Mouse (Mus musculus): ENCODE results near the gene Prpsap1.
A peak's percentile ranks its signal among the peaks of the same experiment; 100 is the strongest.
"Not testable (repeated sequence)": the region's sequence is repeated elsewhere in the genome, so short reads cannot be mapped to it uniquely, and the experiment has no call there.

The Prpsap1 gene

GRCm38 (mm10) chr11:116513531-116514038, 19.6 kb upstream of the Prpsap1 start:
- no peak for DNase-seq

GRCm38 (mm10) chr11:116512987-116513386, 19.0 kb upstream of the Prpsap1 start:
- no peak for DNase-seq

- DNase-seq = no peak
These were observed 18.2 kb upstream of the Prpsap1 start for GRCm38 (mm10) chr11:116512154-116512553.

GRCm38 (mm10) chr11:116511301-116511868, 17.4 kb upstream of the Prpsap1 start:
- DNase-seq = no peak

GRCm38 (mm10) chr11:116508689-116509088, 14.7 kb upstream of the Prpsap1 start:
- DNase-seq = no peak

GRCm38 (mm10) chr11:116506151-116506875, 12.3 kb upstream of the Prpsap1 start:
- DNase-seq = no peak

GRCm38 (mm10) chr11:116505573-116505972, 11.6 kb upstream of the Prpsap1 start:
- no peak for DNase-seq

GRCm38 (mm10) chr11:116504516-116504915, 10.5 kb upstream of the Prpsap1 start:
- DNase-seq = no peak

GRCm38 (mm10) chr11:116501005-116501746, 7.2 kb upstream of the Prpsap1 start:
- peak; percentile 29 for DNase-seq

GRCm38 (mm10) chr11:116499018-116499417, 5.0 kb upstream of the Prpsap1 start:
- no peak for DNase-seq

GRCm38 (mm10) chr11:116498596-116498995, 4.6 kb upstream of the Prpsap1 start:
- no peak for DNase-seq

GRCm38 (mm10) chr11:116497313-116497712, 3.3 kb upstream of the Prpsap1 start:
- DNase-seq = no peak

- peak; percentile 28 for DNase-seq
These were observed 622 bp upstream of the Prpsap1 start for GRCm38 (mm10) chr11:116494474-116495174.

GRCm38 (mm10) chr11:116493191-116493590, 811 bp downstream of the Prpsap1 start:
- no peak for DNase-seq

- DNase-seq = not testable (repeated sequence)
These were observed 1.5 kb downstream of the Prpsap1 start for GRCm38 (mm10) chr11:116492507-116492906.

GRCm38 (mm10) chr11:116491338-116491737, 2.7 kb downstream of the Prpsap1 start:
- DNase-seq = no peak

GRCm38 (mm10) chr11:116490232-116491107, 3.5 kb downstream of the Prpsap1 start:
- peak; percentile 87 for DNase-seq

- no peak for DNase-seq
These were observed 4.2 kb downstream of the Prpsap1 start for GRCm38 (mm10) chr11:116489771-116490231.

- no peak for DNase-seq
These were observed 5.2 kb downstream of the Prpsap1 start for GRCm38 (mm10) chr11:116488693-116489375.

- DNase-seq = no peak
These were observed 5.8 kb downstream of the Prpsap1 start for GRCm38 (mm10) chr11:116488207-116488606.

- DNase-seq = no peak
These were observed 9.7 kb downstream of the Prpsap1 start for GRCm38 (mm10) chr11:116484261-116484660.

Data from right cerebral cortex, postnatal 4 days (tissue).